Mouse (Mus musculus) frontal cortex, adult (tissue): ENCODE measurements at regions not wholly inside any gene's neighbourhood (a gene's known extent, or its start where the extent isn't known, plus 50 kb on each side); places are given as distances from the start of the nearest gene placed in this dataset.
A peak's percentile ranks its signal among the peaks of the same experiment; 100 is the strongest.

Experiments used
- ATAC-seq: cut with Nextera tagmentation; 2 replicates; pipeline ENCODE4 v1.9.2; 2017; ENCODE audit warnings: mild to moderate bottlenecking, moderate library complexity, mixed read lengths; ENCODE audit not compliant: low TSS enrichment

DNA sequence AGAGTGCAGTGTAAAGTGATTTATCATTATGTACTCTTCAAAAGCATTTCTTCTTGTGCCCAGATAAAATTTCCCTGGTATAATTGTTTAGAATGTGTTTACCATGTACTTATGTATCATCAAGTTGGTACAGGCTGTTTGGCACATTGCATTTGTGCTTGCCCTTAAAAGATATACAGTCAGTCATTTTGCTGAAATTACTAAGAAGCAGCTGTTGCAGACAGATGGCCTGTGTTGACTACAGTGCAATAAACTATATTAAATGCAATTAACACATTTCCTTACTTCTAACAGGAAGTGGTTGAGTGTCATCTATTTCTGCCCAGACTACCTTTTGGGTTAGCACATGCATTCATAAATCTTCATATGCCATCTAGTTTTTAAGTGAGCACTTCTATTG, 954.9 kb upstream of the 4931408C20Rik start:
- peak; percentile 57; the same call in 1 of the 2 replicates for ATAC-seq

DNA sequence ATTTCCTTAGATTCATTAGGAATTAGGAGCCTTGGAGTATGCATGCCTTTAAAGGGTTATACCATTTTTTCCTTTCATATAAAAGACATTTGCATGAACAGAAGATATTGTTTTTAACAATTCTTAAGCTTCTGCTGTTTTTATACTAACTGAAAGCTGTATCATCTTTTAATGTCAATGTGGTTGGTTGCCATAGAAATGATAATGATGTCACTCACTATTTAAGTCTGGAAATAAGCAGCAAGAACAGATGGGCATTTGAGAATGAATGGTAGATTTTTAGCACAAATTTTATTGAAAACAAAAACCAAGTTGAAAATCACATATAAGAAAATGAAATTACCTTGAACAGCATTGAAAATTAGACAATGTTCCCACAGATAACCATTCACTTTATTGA, 941.8 kb upstream of the 4931408C20Rik start:
- ATAC-seq = peak; percentile 81

GRCm38 (mm10) chr1:27616250-27616649, 929.0 kb upstream of the 4931408C20Rik start:
- ATAC-seq = no peak

GRCm38 (mm10) chr1:27608606-27609005, 921.3 kb upstream of the 4931408C20Rik start:
- ATAC-seq = peak; percentile 100

GRCm38 (mm10) chr1:27578776-27579175, 891.5 kb upstream of the 4931408C20Rik start:
- no peak for ATAC-seq

DNA sequence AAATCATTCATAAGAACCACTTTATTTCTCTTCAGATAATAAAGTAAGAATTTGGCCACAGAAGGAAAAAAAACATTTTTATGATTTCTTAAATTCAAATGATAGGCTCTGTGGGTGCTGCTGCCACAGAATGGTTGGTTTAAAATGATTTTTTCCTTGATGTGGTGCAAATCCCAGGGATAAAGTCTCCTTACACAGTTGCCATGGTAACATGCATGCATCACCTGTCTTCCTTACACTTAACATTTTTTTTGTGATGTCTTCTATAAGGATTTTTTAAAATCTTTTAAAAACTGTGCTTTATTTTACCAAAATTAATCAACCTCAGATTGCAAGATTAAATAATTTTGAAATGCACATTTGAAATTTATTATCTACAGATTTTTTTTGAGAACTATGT, 872.2 kb upstream of the 4931408C20Rik start:
- ATAC-seq = no peak

GRCm38 (mm10) chr1:27510787-27511395, 823.6 kb upstream of the 4931408C20Rik start:
- peak; percentile 47 for ATAC-seq

DNA sequence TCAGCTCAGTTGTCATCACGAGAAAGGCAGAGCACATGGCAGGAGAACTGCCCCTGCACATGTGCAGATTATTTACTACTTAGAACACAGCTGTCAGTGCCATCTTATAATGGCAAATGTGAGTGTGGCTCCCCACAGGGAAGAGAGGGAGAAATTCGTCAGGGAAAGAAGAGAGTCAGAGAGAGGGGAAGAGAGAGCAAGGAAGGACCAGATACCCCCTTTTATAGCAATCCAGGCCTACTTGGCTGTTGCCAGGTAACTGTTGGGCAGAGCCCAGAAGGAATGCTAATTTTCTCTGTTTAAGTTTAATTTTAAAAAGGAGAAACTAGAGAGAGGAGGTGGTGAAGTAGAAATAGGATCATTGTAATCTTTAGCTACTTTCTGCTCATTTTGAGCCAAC, 816.5 kb upstream of the 4931408C20Rik start:
- ATAC-seq = peak; percentile 93

DNA sequence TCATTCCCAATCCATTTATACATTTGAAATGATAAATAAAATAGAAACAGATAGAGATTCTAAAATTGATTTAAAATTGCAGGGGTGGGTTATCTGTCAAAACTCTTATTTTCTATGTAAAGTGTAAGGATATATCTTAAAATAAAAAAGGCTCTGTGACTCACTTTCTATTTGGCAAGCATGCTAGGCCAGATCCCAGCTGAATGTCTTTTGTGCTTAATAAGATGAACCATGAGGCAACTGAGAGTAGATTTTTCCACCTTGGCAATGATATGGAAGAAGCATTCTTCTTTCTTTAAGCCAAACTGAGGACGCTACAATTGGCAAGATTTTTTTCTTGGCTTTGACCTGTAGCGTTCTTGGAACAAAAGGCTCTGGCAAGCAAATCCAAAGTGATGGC, 791.7 kb upstream of the 4931408C20Rik start:
- peak; percentile 93 for ATAC-seq

DNA sequence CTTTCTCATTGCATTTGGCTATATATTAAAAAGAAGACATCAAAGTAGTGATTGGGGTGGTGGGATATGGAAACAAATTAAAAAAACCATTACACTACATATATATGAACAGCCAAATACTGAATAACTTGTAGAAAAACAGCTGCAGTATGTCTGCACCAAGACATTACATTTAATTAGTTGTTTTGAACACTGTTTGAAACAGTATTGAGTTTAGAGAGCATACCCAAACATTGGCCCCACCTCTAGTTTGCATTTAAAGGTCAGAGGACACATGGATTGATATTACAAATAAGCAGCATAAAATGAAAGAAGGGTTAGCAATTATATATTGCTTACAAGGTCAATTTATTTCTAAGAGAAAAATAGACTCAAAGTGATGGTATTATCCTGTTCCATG, 758.8 kb upstream of the 4931408C20Rik start:
- ATAC-seq = no peak
